Mouse (Mus musculus): Measurements from ENCODE around the gene Pagr1a. TPM values are rescaled to one million over a fixed set of nuclear protein-coding genes. Genes with fewer than 3 reads are reported as not detected.

The Pagr1a gene
- total RNA-seq (2021), result 10 to 100 TPM in 1 of 2 experiments, 1 to 10 TPM in 1; 7.9 to 10.3 TPM
- long read RNA-seq, experiment 1, transcript Pagr1a-202 (3 exons, 1,430 nt), result major isoform, 23 of 23 reads
- long read RNA-seq, experiment 1, partial matches to known transcripts, result 0 of 23 reads
- long read RNA-seq, experiment 1, other reads (novel, unspliced or antisense), result 0 of 23 reads
- long read RNA-seq, experiment 2, transcript Pagr1a-202 (3 exons, 1,430 nt), result major isoform, 22 of 23 reads
- long read RNA-seq, experiment 2, partial matches to known transcripts, result 1 of 23 reads
- long read RNA-seq, experiment 2, other reads (novel, unspliced or antisense), result 0 of 23 reads

DNA sequence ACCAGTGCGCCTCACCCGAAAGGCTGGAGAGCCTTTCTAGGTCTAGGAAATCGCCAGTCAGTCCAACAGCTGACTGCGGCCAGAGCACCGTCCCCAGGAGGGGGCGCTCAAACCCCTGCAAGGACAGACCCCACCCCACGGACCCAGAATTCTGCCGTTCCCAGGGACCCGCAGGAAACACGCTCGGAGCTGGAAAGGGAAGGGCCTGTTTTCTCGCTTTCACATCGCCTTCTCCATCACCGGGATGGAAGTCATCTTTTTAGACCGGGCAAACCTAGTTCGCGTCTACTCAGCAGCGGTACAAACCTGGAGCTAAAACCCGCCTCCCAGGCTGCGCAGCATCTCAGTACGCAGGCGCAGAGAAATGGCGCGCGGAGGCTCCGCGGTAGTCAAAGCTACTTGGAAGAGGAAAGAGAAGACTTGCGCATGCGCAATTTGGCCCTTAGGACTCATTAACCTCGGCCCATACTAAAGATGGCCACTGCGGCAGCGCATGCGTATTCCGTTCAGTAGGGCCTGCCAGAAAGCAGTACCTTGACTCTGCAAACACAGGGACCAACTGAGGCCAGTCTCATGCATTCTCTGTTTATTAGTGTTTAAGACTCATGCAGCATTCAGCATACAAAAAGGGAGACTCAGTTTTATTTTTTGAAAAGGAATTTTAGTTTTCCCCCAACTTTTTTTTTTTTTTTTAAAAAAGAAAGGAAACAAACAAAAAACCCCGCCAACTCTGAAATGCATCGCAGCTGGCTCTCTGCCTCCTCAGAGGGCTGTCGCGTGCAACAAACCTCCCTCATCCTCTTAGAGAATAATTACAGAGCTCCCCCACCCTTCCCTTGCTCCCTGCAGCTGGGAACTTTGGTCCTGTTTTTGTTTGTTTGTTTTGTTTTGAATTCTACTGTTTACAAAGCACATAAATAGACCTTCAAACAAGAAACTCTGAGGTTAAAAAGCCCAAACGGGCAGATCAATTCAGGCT, at the start of gene Pagr1a:
TSS of gene Pagr1a (minus strand) at position 382 of the 979 bp plus-strand sequence.
- DNase-seq (ENCODE audit: low spot score), result peak; percentile 97

DNA sequence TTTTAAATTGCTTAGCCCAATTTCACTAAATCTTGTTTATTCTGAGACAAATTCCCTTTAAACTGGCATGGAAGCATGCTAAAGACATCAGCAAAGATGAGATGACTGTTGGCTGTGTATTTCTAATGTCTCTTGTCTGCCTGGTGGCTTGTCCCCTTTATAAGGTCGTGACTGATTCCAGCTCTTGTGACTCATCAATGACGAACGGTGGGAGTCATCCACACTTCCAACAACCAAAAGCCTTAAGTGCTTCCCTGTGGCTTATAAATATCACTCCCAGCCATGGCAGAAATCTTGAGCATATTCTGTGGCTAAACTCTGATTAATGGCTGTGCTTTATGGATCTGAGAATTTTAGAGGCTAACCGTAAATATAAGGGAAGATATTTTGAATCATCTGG, 49.2 kb upstream of the Pagr1a start:
- no peak for DNase-seq (ENCODE audit: low spot score)

DNA sequence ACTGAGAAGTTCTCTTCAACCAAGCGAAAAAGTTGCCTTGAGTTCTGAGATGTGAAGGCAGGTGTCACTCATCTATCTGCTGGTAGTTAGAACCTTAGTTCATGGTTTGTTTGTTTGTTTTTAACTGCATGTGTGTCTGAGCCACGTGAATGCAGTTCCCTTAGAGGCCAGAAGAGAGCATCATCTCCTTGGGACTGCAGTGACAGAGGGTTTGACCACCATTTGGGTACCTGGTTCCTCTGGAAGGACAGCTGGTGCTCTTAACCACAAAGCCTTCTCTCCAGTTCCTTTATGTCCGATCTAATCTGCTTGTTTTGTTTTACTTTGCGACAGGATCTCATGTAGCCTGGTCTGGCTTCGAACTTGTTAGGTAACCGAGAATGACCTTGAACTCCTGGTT, 48.4 kb upstream of the Pagr1a start:
- no peak for DNase-seq (ENCODE audit: low spot score)

DNA sequence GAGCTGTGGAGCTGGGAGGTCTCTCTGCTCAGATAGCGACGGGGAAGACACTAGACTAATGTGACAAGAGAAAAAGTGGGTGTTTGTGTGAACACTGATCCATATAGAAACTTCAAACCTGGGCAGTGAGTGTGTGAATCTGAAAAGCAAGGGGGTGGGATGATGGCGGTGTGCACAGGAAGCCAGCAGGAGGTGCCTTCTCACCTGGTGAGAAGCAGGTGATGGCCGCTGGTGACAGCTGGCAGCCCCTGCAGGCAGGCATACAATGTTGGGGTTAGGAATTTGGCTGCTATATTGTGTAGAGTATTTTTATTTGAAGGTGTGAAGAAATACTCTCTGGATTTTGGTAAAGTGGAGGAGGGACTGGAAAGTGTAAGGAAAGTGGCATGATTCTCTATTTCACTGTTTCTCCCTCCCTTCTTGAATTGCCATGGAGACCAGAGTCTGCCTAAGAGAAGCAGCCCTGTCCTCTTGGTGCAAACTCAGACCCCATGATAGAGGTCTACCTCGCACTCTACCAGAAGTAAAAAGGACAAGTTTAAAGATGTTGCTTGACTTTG, 38.0 kb upstream of the Pagr1a start:
- no peak for DNase-seq (ENCODE audit: low spot score)

DNA sequence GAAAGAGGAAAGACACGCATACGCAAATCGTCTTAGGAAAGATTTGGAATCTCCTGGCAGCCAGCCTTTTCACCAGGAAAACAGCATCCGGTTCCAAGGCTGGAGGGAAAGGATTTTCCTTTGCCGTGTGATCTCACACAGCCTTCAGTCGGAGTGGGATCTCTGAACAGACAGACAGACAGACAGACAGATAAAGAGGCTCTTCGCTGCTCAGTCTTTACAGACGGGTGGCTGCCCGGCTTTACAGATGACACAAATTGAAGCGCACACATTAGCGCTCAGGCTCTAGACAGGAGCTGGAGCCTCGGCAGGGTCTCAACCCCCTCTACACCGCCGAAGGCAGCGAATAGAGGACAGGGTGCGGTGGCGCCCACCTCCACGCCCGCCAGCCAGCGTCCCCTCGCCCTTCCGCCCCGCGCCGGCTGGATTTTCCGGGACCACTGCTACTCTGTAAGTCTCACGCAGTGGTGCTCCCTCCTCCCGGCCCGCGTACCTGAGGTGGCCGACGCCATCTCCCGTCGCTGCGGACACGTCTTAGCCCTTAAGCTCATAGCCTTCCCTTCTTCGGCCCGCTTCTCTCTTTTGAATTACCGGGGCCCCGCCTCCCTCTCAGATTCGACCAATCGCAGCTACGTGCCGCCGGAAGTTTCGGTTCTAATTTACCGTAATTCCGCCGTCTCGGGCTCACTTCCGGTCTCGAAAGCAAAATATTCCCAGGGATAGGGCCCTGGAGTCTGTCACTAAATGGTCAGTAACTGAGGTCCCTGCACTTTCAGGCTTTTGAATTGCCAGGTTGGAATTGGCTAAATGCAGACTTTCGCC, 24.9 kb upstream of the Pagr1a start, which contains the start of gene Kif22:
TSS of gene Kif22 (minus strand) at position 621 of the 822 bp plus-strand sequence.
- peak; percentile 93 for DNase-seq (ENCODE audit: low spot score)

DNA sequence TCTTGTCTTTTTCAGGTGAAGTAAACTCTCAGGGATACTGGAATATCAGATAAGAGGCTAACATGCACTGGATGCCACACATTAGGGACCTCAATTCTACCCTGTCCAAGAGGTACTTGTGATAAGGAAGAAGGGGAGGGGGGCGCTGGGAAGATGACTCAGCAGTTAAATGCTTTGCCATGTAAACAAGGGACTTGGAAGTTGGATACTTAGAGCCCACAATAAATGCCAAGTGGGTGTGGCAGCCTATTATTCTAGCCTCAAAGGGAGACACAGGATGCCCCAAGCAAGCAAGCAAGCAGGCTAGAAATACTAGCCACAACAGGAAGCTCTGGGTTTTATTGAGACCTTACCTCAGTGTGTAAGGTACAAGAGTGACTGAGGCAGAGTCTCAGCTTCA, 14.1 kb upstream of the Pagr1a start:
- DNase-seq (ENCODE audit: low spot score), result no peak

DNA sequence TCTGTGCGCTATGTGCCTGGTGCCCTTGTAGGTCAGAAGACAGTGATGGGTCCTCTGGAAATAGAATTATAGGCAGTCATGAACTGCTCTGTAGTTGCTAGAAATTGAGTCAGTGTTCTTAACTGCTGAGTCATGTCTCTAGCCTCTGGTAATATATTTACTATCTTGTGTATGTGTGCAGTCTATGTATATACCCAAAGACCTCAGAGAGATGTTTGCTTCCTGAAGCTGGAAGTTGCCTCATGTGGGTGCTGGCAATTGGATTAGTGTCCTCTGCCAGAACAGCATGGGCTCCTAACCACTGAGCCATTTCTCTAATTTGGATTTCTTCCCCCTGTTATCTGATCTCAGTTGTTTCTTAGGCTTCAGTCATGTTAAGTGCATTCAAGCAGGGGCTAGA, 13.0 kb upstream of the Pagr1a start:
- no peak for DNase-seq (ENCODE audit: low spot score)

DNA sequence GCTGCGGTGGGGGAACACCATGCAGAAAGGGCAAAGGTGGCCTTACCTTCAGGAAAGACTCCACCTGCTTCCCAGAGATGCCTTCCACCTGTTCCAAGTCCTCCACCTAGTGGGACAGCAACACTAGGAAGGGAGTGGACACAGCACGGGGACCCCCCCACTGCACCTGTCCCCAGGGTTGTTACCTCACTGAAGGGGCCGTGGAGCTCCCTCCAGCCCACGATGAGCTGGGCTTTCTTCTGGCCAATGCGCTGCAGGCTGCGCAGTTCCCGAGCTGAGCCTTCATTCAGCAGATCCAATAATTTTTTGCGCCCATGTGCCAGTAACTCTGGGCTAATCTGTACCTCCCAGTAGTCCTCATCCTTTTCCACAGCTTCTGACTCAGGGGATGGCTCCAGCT, 10.7 kb upstream of the Pagr1a start:
- no peak for DNase-seq (ENCODE audit: low spot score)

DNA sequence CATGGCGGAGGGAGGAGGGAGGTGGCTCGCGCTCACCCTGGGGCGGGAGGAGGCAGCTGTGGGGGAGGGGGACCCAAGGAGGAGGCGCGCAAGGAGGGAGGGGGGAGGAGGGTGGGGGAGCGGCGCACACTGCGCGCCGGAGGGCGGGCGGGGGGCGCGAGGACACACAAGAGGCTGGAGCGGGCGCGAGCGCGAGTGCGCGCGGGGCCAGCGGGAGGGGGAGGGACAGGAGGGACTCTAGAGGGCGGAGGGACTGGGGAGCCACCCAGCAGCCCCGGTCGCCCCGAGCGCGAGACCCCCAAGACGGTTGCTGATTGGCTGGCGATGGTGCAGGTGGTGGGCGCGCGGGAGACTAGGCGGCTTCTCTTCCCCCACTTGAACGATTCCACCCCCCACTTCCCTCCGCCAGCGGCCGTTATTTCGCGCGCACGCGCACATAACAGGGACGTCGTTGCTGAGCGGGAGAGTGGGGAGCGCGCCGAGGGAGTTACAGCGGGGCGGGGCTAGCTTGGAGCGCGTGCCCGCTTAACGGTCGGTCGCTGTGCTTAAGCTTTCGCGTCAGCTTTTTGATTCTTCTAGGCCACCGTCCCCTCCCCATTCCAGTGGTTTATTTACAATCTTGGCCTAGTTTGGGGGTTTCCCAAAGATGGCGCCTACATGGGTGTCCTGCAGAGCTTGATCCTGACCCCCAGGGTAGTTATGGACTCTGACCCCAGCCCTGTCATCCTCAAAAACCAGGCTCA, 10.0 kb upstream of the Pagr1a start, which contains the start of gene Maz:
TSS of gene Maz (minus strand) at position 54 of the 743 bp plus-strand sequence.
- peak; percentile 100 for DNase-seq (ENCODE audit: low spot score)

DNA sequence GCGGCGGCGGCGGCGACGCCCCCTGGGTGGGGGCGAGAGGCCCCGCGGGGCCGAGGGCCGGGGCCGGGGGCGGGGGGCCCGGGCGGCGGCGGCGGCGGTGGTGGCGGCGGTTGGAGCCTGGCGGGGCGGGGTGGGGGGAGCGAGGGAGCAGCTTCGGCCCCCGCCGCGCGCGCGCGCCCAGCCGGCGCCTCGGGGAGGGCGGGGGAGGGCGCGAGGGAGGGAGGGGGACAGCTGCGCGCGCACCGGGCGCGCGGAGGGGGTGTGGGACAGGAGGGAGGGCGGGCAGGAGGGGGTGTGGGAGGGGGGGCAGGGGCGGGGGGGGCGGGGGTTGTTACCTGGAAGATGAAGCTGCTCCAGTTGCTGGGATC, 9.4 kb upstream of the Pagr1a start:
- no peak for DNase-seq (ENCODE audit: low spot score)

DNA sequence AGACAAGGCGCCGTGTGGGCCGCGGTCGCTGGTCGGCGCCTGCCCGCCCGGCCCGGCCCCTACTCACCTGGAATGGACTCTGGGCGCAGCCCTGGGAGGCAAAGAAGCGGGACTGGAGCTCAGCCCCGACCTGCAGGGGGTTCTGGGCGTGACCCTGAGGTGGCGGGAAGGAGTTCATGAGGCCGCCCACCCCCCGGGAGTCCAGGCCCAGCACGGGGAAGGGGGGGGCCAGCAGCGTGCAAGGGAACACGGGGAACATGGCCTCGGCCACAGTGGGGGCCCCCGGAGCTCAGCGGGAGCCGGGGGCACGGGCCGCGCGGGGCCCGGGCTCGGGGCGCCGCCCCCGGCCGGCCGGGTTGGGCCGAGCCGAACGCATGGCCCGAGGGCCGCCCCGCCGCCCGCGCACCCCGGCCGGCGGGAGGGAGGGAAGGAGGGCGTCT, 9.0 kb upstream of the Pagr1a start:
- DNase-seq (ENCODE audit: low spot score), result peak; percentile 43

DNA sequence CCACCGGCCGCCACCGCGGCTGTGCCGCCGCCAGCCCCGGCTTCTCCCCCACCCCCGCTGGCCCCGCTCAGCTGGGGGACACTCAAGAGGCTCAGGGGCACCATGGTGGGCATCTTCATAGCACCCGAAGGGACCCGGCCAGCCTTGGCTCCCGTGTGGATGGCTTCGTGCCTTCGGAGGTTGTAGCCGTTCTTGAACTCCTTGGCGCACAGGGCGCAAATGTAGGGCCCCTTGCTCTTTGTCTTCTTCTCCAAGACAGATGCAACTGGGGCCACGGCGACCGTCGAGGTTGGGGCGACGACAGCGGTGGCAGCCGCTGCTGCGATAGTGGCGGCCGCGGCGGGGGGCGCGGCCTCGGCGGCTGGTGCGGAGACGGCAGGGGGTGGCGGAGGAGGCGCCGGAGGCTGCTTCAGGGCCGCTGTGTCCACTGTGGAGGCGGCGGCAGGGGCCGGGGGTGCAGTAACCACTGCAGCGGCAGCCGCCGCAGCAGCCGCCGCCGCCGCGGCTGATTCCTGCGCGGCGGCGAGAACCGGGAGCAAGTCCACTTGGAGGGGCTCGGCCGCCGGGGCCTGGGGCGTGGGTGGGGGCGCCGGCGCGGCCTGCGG, 8.5 kb upstream of the Pagr1a start:
- DNase-seq (ENCODE audit: low spot score), result no peak

DNA sequence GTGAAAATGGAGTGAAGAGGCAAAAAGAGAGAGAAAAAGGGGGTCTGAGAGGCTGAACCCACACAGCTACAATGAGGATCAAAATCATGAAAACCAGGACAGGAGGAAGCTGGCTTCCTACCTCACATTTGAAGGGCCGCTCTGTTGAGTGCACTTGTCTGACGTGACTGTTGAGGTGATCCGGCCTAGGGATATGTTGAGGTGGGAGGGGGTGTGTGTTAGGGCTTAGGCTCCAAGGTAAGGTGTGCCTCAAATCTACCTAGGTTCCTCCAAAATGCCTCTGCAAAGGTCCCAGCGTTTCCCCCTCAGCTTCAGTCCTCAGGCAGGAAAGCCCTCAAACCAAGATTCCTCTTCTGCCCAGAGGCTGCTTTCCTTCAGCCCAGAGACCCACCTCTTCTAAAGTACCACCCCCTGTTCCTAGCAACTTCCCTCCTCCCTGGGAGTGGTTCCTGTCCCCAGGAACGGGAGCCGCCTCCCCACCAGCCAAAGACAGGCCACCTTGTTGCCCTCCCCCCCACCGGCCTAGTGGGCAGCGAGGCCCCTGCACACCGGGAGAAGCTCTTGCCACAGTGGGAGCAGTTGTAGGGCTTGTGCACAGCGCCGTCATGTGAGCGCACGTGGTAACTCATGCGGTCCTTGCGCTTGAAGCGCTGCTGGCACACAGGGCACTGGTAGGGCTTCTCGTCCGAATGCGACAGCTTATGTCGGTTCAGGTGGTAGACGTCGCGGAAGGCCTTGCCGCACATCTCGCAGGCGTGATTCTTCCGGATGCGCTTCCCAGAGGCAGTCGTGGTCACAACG, 7.8 kb upstream of the Pagr1a start:
- peak; percentile 71 for DNase-seq (ENCODE audit: low spot score)

DNA sequence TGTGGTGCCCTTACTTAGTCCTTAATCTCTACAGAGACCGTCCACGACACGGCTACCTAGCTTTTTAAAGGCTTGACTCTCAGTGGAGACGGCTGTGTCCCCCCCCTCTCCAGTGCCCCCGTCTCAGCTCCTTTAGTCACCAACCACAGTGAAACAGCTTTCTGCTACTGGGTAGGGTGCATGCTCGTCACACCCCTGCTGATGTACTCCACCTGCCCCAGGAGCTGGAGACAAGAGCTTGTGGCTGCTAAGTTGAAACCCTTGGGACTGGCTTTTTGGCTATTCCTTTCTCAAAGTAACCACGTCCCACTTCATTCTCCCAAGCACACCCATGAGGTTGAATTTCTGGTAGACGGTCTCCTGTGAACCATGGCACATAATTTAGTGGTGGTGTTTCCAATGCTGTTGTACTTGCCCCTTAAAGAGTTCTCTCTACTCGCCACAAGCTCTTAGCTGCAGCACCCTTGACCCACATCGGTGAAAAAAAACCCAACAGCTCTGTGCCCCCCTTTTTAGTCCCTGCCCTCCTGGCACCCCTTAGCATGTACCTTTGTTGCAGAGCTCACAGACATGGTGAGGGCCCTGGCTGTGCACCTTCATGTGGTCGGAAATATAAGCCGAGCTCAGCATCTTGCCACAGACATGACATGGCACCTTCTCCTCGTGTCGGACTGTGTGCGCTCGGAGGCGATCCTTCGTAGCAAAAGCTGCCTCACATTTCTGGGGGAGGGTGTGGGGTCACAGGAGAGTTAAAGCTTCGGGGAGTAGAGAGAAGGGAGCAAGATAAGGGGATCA, 6.9 kb upstream of the Pagr1a start:
- no peak for DNase-seq (ENCODE audit: low spot score)

DNA sequence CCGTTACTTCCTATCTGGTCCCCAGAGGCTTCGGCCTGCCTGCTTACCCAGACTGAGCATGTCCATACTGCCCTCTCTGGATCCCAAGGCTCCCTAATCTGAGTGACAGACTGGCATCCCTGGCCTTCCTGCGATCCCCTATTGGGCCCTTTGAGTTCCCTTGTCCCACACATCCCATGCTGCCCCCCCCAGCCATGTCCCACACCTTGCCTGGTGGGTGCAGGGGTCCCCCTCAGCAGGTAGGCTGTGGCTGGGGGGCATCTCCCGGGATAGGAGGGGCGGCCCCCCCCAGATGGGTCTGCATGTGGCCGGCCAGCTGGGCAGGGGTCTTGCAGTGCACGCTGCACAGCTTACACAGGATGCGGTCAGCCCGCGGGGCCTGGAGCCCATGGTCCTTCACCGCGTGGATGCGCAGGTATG, 6.1 kb upstream of the Pagr1a start:
- DNase-seq (ENCODE audit: low spot score), result no peak

DNA sequence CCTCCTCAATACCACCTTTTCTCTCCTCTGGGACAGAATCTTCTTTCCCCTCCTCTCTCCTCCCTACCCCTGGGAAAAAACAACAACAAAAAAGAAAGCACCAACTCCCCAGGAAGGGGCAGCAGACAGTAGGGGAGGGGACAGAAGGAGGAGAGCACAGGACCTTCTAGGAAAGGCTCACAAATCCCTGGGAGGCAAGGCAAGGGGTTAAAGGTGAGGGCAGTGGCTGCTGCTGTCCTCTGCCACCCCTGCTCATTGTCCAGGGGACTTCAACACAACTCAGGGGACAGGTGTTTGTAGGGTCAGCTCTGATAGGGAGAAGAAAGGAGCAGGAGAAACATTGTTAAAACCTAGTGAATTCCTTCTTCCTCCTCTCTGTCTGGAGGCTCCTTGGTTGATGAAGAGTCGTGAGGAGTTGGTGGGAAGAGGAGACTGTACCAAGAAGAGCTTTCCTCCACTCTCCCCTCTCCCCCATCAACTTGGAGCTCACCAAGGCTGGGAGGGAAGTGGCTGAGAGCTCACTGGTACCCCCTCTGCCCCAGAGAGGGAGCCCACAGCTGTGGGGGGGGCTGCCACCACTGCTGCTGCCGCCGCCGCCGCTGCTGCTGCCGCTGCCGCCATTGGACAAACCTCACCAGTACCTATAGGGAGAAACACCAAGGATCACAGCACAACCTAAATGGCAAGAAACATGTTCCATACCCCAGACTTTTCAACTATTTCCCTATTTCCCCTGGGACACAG, 5.5 kb upstream of the Pagr1a start:
- no peak for DNase-seq (ENCODE audit: low spot score)
